Mouse (Mus musculus) CH12.LX (cell line): ENCODE measurements at regions not wholly inside any gene's neighbourhood (a gene's known extent, or its start where the extent isn't known, plus 50 kb on each side); places are given as distances from the start of the nearest gene placed in this dataset.

ENCODE experiments used
- DNase-seq: peaks from one replicate; pipeline ENCODE4 v3.0.0-alpha.2; 2013; ENCODE audit errors: extremely low read depth
- H3K27ac ChIP-seq: 2 replicates; pipeline ENCODE4 v1.5.1; 2012; ENCODE audit warnings: low read depth, mild to moderate bottlenecking, control low read depth, moderate library complexity; ENCODE audit not compliant: insufficient read depth
- H3K27me3 ChIP-seq: replicated peaks from 2 replicates; pipeline ENCODE3; 2012; ENCODE audit warnings: inconsistent platforms
- H3K36me3 ChIP-seq, 2 experiments: replicated peaks in 1 of 2; 2 replicates each; pipeline versions ENCODE3 to v1.6.1; 2012; ENCODE audit warnings: inconsistent platforms in 1 of 2, low read length in 1 of 2, mild to moderate bottlenecking in 1 of 2, mixed read lengths in 1 of 2, moderate library complexity in 1 of 2; ENCODE audit not compliant: control insufficient read depth in 1 of 2, insufficient read depth in 1 of 2
- H3K4me1 ChIP-seq, 2 experiments: 2 replicates each; pipeline ENCODE4 v1.6.1; 2012; ENCODE audit warnings: inconsistent platforms in 1 of 2, moderate library complexity in 1 of 2; ENCODE audit not compliant: insufficient read depth in 2 of 2, control insufficient read depth in 1 of 2
- H3K4me2 ChIP-seq: 2 replicates; pipeline ENCODE4 v1.6.1; 2012; ENCODE audit warnings: low read depth, mild to moderate bottlenecking, control low read depth; ENCODE audit not compliant: poor library complexity, insufficient read depth, severe bottlenecking
- H3K4me3 ChIP-seq, 3 experiments: fragments of 150-350 bp in 1 of 3; sonication (generic) in 1 of 3; replicated peaks in 1 of 3; 2 replicates each; pipeline versions ENCODE3 to v1.5.1; 2011 to 2012; ENCODE audit warnings: low read depth in 2 of 3, low read length in 2 of 3, mild to moderate bottlenecking in 2 of 3, moderate library complexity in 2 of 3, control low read depth in 1 of 3, improper control_type of control experiment in 1 of 3, inconsistent platforms in 1 of 3, mixed read lengths in 1 of 3; ENCODE audit not compliant: poor library complexity in 1 of 3
- H3K79me2 ChIP-seq: replicated peaks from 2 replicates; pipeline ENCODE4 v1.6.1; 2012; ENCODE audit warnings: mild to moderate bottlenecking, moderate library complexity; ENCODE audit not compliant: control insufficient read depth, poor library complexity, insufficient read depth, severe bottlenecking; ENCODE audit errors: extremely low read depth
- H3K9ac ChIP-seq: 2 replicates; pipeline ENCODE4 v1.6.1; 2012; ENCODE audit warnings: low read depth, mild to moderate bottlenecking, control low read depth, moderate library complexity; ENCODE audit not compliant: insufficient read depth
- H3K9me3 ChIP-seq: replicated peaks from 2 replicates; pipeline ENCODE3; 2012; ENCODE audit warnings: low read length, inconsistent platforms, mixed read lengths
- BHLHE40 ChIP-seq: IDR thresholded peaks from 2 replicates; pipeline ENCODE4 v1.6.1; 2011; ENCODE audit warnings: mild to moderate bottlenecking, low read depth, low read length, improper control_type of control experiment
- CHD1 ChIP-seq: IDR thresholded peaks from 2 replicates; pipeline ENCODE4 v1.6.1; 2012; ENCODE audit warnings: low read depth, low read length, improper control_type of control experiment, inconsistent platforms
- CTCF ChIP-seq, 2 experiments: IDR thresholded peaks in 1 of 2; conservative IDR thresholded peaks in 1 of 2; 2 replicates each; pipeline ENCODE4 v1.5.1; 2011 to 2012; ENCODE audit warnings: low read depth in 2 of 2, low read length in 2 of 2, improper control_type of control experiment in 1 of 2, inconsistent platforms in 1 of 2, mild to moderate bottlenecking in 1 of 2, moderate library complexity in 1 of 2
- EP300 ChIP-seq: IDR thresholded peaks from 2 replicates; pipeline ENCODE4 v1.6.1; 2011; ENCODE audit warnings: low read length, improper control_type of control experiment
- GABPA ChIP-seq: IDR thresholded peaks from 2 replicates; pipeline ENCODE4 v1.6.1; 2012; ENCODE audit warnings: low read depth, low read length, improper control_type of control experiment, inconsistent platforms; ENCODE audit not compliant: insufficient replicate concordance
- HCFC1 ChIP-seq: IDR thresholded peaks from 2 replicates; pipeline ENCODE4 v1.6.1; 2012; ENCODE audit warnings: low read depth, mild to moderate bottlenecking, inconsistent platforms, low read length, improper control_type of control experiment
- IRF4 ChIP-seq: IDR thresholded peaks from 2 replicates; pipeline ENCODE4 v1.6.1; 2014; ENCODE audit warnings: low read depth, mild to moderate bottlenecking, inconsistent platforms, low read length, improper control_type of control experiment
- JUND ChIP-seq: conservative IDR thresholded peaks from 2 replicates; pipeline ENCODE4 v1.6.1; 2011; ENCODE audit warnings: low read depth, low read length, improper control_type of control experiment
- KAT2A ChIP-seq: IDR thresholded peaks from 2 replicates; pipeline ENCODE4 v1.6.1; 2012; ENCODE audit warnings: low read length, improper control_type of control experiment, inconsistent platforms; ENCODE audit not compliant: insufficient replicate concordance
- MAFK ChIP-seq: IDR thresholded peaks from 2 replicates; pipeline ENCODE4 v1.6.1; 2011; ENCODE audit warnings: low read length, improper control_type of control experiment; ENCODE audit not compliant: insufficient replicate concordance
- MAX ChIP-seq: IDR thresholded peaks from 2 replicates; pipeline ENCODE4 v1.6.1; 2011; ENCODE audit warnings: low read length, improper control_type of control experiment
- MAZ ChIP-seq: IDR thresholded peaks from 2 replicates; pipeline ENCODE4 v1.6.1; 2012; ENCODE audit warnings: low read depth, mild to moderate bottlenecking, inconsistent platforms, low read length, improper control_type of control experiment, moderate library complexity
- MEF2A ChIP-seq: IDR thresholded peaks from 2 replicates; pipeline ENCODE4 v1.6.1; 2014; ENCODE audit warnings: low read depth, mild to moderate bottlenecking, inconsistent platforms, low read length, improper control_type of control experiment, borderline replicate concordance
- MXI1 ChIP-seq: IDR thresholded peaks from 2 replicates; pipeline ENCODE4 v1.6.1; 2011; ENCODE audit warnings: mild to moderate bottlenecking, low read depth, low read length, improper control_type of control experiment
- MYC ChIP-seq: IDR thresholded peaks from 2 replicates; pipeline ENCODE4 v1.6.1; 2011; ENCODE audit warnings: low read depth, mild to moderate bottlenecking, improper control_type of control experiment, low read length
- NELFE ChIP-seq: IDR thresholded peaks from 2 replicates; pipeline ENCODE4 v1.6.1; 2011; ENCODE audit warnings: low read depth, low read length, improper control_type of control experiment
- POLR2A ChIP-seq: IDR thresholded peaks from 2 replicates; pipeline ENCODE4 v1.6.1; 2011; ENCODE audit warnings: low read depth, mild to moderate bottlenecking, improper control_type of control experiment, low read length
- POLR2AphosphoS2 ChIP-seq: IDR thresholded peaks from 2 replicates; pipeline ENCODE4 v1.6.1; 2011; ENCODE audit warnings: low read depth, low read length, improper control_type of control experiment
- RCOR1 ChIP-seq: conservative IDR thresholded peaks from 2 replicates; pipeline ENCODE4 v1.6.1; 2012; ENCODE audit warnings: low read depth, mild to moderate bottlenecking, inconsistent platforms, low read length, improper control_type of control experiment
- SIN3A ChIP-seq: IDR thresholded peaks from 2 replicates; pipeline ENCODE4 v1.6.1; 2012; ENCODE audit warnings: low read length, improper control_type of control experiment, inconsistent platforms
- USF1 ChIP-seq: IDR thresholded peaks from 2 replicates; pipeline ENCODE4 v1.6.1; 2014; ENCODE audit warnings: low read depth, mild to moderate bottlenecking, inconsistent platforms, low read length, improper control_type of control experiment
- USF2 ChIP-seq: conservative IDR thresholded peaks from 2 replicates; pipeline ENCODE4 v1.6.1; 2011; ENCODE audit warnings: low read depth, low read length, improper control_type of control experiment
- dilution Hi-C: fragments of 300-500 bp; cut with MboI; formaldehyde crosslinking; loops from 2 replicates; pipeline ENCODE4 v1.14.3; 2020; ENCODE audit warnings: low sequenced_read_pairs; ENCODE audit not compliant: extremely low pct_unique_long_range_greater_than_20kb, extremely low pct_ligation_motif_present
- in situ Hi-C: fragments of 300-500 bp; cut with MboI; formaldehyde crosslinking; loops from 3 replicates; pipeline ENCODE4 v1.14.3; 2019; ENCODE audit warnings: low sequenced_read_pairs, low pct_ligation_motif_present, low pct_unique_long_range_greater_than_20kb, mixed read lengths

GRCm38 (mm10) chr3:99665902-99666768 is 219.1 kb upstream of the Spag17 start:
- Histone ChIP-seq H3K9ac (no peak overlapping the region), H3K79me2 (no peaks in the 10 kb centered on the region), H3K36me3 (no peaks in the 10 kb centered on the region), H3K9me3 (no peaks in the 10 kb centered on the region), H3K4me3 (no peak overlapping the region), H3K4me1 (no peaks in the 10 kb centered on the region), H3K27ac (no peak overlapping the region), H3K27me3 (no peaks in the 10 kb centered on the region), H3K4me2 (no peak overlapping the region)
- in situ Hi-C loops = no loop called here
- no peak for DNase-seq
- dilution Hi-C loops = no loop called here
- no peak for TF ChIP-seq NELFE
- TF ChIP-seq USF1 = no peak
- TF ChIP-seq MAZ = no peak
- TF ChIP-seq SIN3A = no peak
- no peak for TF ChIP-seq EP300
- TF ChIP-seq HCFC1 = no peak
- TF ChIP-seq POLR2AphosphoS2 = no peak
- no peak for TF ChIP-seq MAFK
- TF ChIP-seq CTCF (conservative IDR thresholded peaks at IDR 0.05 in 1 of 2, IDR thresholded peaks at IDR 0.05 in 1 of 2; ENCODE audit: low read depth in 2 of 2, low read length in 2 of 2) = no peak
- no peak for TF ChIP-seq MAX
- no peak for TF ChIP-seq IRF4
- no peak for TF ChIP-seq GABPA
- no peak for TF ChIP-seq BHLHE40
- no peak for TF ChIP-seq MYC
- TF ChIP-seq MEF2A = no peak
- TF ChIP-seq POLR2A = no peak
- no peak for TF ChIP-seq CHD1
- no peak for TF ChIP-seq MXI1
- TF ChIP-seq RCOR1 = no peak

DNA sequence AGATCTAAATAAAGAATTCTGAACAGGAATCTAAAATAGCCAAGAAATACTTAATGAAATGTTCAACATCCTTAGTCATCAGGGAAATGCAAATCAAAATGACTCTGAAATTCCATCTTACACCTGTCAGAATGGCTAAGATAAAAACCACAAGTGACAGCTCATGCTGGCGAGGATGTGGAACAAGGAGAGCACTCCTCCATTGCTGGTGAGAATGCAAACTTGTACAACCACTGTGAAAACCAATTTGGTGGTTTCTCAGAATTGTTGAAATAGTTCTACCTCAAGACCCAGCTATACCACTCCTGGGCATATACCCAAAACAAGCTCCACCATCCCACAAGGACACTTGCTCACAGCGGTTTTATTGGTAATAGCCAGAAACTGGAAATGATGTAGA is 211.1 kb upstream of the Spag17 start:
- H3K79me2 ChIP-seq = no peaks in the 10 kb centered on the region
- no peak for TF ChIP-seq MAX
- TF ChIP-seq HCFC1 = no peak
- no peak for TF ChIP-seq USF2
- no peak for TF ChIP-seq USF1
- no peak for TF ChIP-seq MAZ
- no peak for TF ChIP-seq JUND
- TF ChIP-seq MYC = no peak
- TF ChIP-seq CTCF (conservative IDR thresholded peaks at IDR 0.05 in 1 of 2, IDR thresholded peaks at IDR 0.05 in 1 of 2; ENCODE audit: low read depth in 2 of 2, low read length in 2 of 2) = no peak
- no peak for TF ChIP-seq KAT2A
- no peaks in the 10 kb centered on the region for H3K36me3 ChIP-seq
- no peak for DNase-seq
- no peaks in the 10 kb centered on the region for H3K4me1 ChIP-seq
- H3K4me3 ChIP-seq = no peak overlapping the region
- dilution Hi-C loops (no loop called here), in situ Hi-C loops (no loop called here)
- H3K9me3 ChIP-seq = no peaks in the 10 kb centered on the region
- no peak overlapping the region for H3K4me2 ChIP-seq
- H3K9ac ChIP-seq = no peak overlapping the region
- H3K27ac ChIP-seq = no peak overlapping the region
- H3K27me3 ChIP-seq = no peaks in the 10 kb centered on the region
